Mouse (Mus musculus) heart, embryonic 12.5 days (tissue): ENCODE results near the gene Gm10203. TPM values are rescaled to one million over a fixed set of nuclear protein-coding genes. Genes with fewer than 3 reads are reported as not detected.

Experiments used
- ATAC-seq: fragments of 200-750 bp; cut with Nextera tagmentation; 2 replicates; pipeline ENCODE4 v1.8.0; 2017; ENCODE audit warnings: moderate TSS enrichment, moderate library complexity; ENCODE audit not compliant: insufficient number of reproducible peaks, low FRiP score
- H3K27ac ChIP-seq: fragments of 300-500 bp; sonication (generic); 2 replicates; pipeline ENCODE4 v1.5.1; 2016; ENCODE audit warnings: mild to moderate bottlenecking, moderate library complexity; ENCODE audit not compliant: poor library complexity, severe bottlenecking
- H3K27me3 ChIP-seq: fragments of 300-500 bp; sonication (generic); replicated peaks from 2 replicates; pipeline ENCODE4 v1.6.1; 2016; ENCODE audit warnings: mild to moderate bottlenecking, moderate library complexity
- H3K36me3 ChIP-seq: fragments of 300-500 bp; sonication (generic); 2 replicates; pipeline ENCODE4 v1.6.1; 2016; ENCODE audit warnings: mild to moderate bottlenecking, moderate library complexity
- H3K4me1 ChIP-seq: fragments of 300-500 bp; sonication (generic); replicated peaks from 2 replicates; pipeline ENCODE4 v1.6.1; 2016; ENCODE audit warnings: mild to moderate bottlenecking
- H3K4me2 ChIP-seq: fragments of 300-500 bp; sonication (generic); 2 replicates; pipeline ENCODE4 v1.6.1; 2016; ENCODE audit warnings: mild to moderate bottlenecking, moderate library complexity
- H3K4me3 ChIP-seq: fragments of 300-500 bp; sonication (generic); 2 replicates; pipeline ENCODE4 v1.5.1; 2016; ENCODE audit warnings: mild to moderate bottlenecking
- H3K9ac ChIP-seq: fragments of 300-500 bp; sonication (generic); 2 replicates; pipeline ENCODE4 v1.6.1; 2016; ENCODE audit warnings: mild to moderate bottlenecking, moderate library complexity
- H3K9me3 ChIP-seq: fragments of 300-500 bp; sonication (generic); replicated peaks from 2 replicates; pipeline ENCODE4 v1.6.1; 2016; ENCODE audit warnings: mild to moderate bottlenecking, moderate library complexity
- WGBS: fragments of 180-500 bp; shearing (Covaris S2); methylation state at CpG from one replicate; pipeline ENCODE4 v1.1.7; 2016; 5-methylcytosine and 5-hydroxymethylcytosine counted together
- polyA plus RNA-seq: library from polyadenylated mRNA; unstranded; fragments of >200 nt; fragmentation: Nextera tagmentation; extraction: Ambion mirVana; gene quantifications from 2 replicates; pipeline ENCODE4 v1.2.1, GENCODE M21; 2016

The Gm10203 gene
- polyA plus RNA-seq, 1 experiment from 2014 or later = not detected

GRCm38 (mm10) chr6:149103451-149103850, 26.5 kb upstream of the Gm10203 start:
- no peaks in the 10 kb centered on the region for H3K27me3 ChIP-seq
- no peaks in the 10 kb centered on the region for H3K9me3 ChIP-seq
- ATAC-seq = no peak
- no peak overlapping the region for H3K4me2 ChIP-seq
- H3K36me3 ChIP-seq = no peaks in the 10 kb centered on the region
- WGBS = 88% methylated on average over 1 of the region's 1 CpGs
- no peak overlapping the region for H3K27ac ChIP-seq
- no peak overlapping the region for H3K9ac ChIP-seq
- H3K4me1 ChIP-seq = no peaks in the 10 kb centered on the region
- no peak overlapping the region for H3K4me3 ChIP-seq

- Histone ChIP-seq H3K4me2 (no peak overlapping the region), H3K36me3 (no peaks in the 10 kb centered on the region), H3K4me1 (no peaks in the 10 kb centered on the region), H3K9me3 (no peaks in the 10 kb centered on the region), H3K4me3 (no peak overlapping the region), H3K27ac (no peak overlapping the region), H3K27me3 (no peaks in the 10 kb centered on the region), H3K9ac (no peak overlapping the region)
- no peak for ATAC-seq
- 66% methylated on average over 3 of the region's 3 CpGs for WGBS
Observed at GRCm38 (mm10) chr6:149107615-149108014, 22.4 kb upstream of the Gm10203 start.

GRCm38 (mm10) chr6:149108909-149109308, 21.1 kb upstream of the Gm10203 start:
- H3K27me3 ChIP-seq = no peaks in the 10 kb centered on the region
- H3K27ac ChIP-seq = no peak overlapping the region
- no peaks in the 10 kb centered on the region for H3K36me3 ChIP-seq
- WGBS = 58% methylated on average over 2 of the region's 2 CpGs
- ATAC-seq = no peak
- no peaks in the 10 kb centered on the region for H3K4me1 ChIP-seq
- no peak overlapping the region for H3K9ac ChIP-seq
- no peaks in the 10 kb centered on the region for H3K9me3 ChIP-seq
- no peak overlapping the region for H3K4me2 ChIP-seq
- no peak overlapping the region for H3K4me3 ChIP-seq

DNA sequence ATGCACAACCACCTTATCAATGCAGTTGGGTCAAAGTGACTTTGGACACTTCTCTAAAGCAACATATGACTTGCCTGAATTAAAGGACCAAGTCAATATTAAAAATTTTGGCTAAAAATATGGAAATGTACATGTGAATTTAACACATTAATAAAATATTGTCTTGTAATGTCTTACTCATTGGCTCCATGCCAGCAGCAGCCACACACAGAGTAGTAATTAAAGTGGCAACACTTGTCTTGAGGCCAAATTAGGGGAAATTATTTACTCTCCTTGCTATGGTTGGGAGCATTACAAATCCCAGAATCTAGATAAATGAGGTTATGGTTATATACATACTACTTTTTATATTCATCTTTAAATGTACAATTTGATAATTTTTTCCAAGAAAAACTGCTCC, 13.0 kb upstream of the Gm10203 start:
- no peak for ATAC-seq
- H3K27me3 ChIP-seq = no peaks in the 10 kb centered on the region
- no peak overlapping the region for H3K4me3 ChIP-seq
- no peaks in the 10 kb centered on the region for H3K9me3 ChIP-seq
- H3K27ac ChIP-seq = no peak overlapping the region
- no peak overlapping the region for H3K4me2 ChIP-seq
- H3K4me1 ChIP-seq = no peaks in the 10 kb centered on the region
- no peak overlapping the region for H3K9ac ChIP-seq
- H3K36me3 ChIP-seq = no peaks in the 10 kb centered on the region

DNA sequence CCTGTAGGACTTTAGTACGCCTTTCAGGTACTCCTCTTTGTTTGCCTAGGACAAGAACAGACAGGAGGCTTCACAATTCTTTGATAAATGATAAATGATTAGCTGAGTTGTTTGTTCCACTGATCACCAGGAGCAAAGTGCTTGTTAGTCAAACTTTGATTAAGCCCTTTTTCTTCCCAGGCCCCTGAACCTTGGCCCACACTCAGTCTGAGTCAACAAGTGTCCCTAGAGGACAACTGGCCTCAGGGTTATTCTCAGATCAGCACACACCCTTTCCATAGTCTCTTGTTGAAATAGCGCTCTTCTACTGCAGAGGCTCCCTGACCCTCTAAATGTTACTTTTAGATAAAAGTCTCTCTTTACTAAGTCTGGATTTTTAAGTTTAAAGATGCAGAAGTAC, 11.0 kb upstream of the Gm10203 start:
- WGBS = 62% methylated on average over 2 of the region's 2 CpGs
- no peaks in the 10 kb centered on the region for H3K9me3 ChIP-seq
- H3K4me1 ChIP-seq = no peaks in the 10 kb centered on the region
- H3K27ac ChIP-seq = no peak overlapping the region
- H3K9ac ChIP-seq = no peak overlapping the region
- no peaks in the 10 kb centered on the region for H3K27me3 ChIP-seq
- ATAC-seq = no peak
- no peak overlapping the region for H3K4me3 ChIP-seq
- no peak overlapping the region for H3K4me2 ChIP-seq
- no peaks in the 10 kb centered on the region for H3K36me3 ChIP-seq

DNA sequence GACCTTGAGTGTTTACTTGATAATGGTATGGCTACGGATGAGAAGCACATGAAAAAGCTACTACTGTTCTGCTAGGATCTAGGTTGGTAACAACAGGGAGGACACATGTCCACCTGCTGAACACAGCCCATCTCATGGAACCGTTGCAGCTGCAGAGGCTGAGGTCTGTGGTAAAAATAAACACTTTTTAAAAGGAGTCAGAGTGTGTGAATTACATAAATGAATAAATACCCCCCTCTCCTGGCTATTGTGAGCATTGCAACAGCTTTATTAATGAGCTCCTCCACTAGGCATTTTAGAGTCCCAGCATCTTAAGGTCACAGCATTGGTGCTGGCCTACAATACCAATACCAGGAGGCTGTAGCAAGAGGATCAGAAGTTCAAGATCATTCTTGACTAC, 10.1 kb upstream of the Gm10203 start:
- no peak overlapping the region for H3K4me3 ChIP-seq
- no peak for ATAC-seq
- no peaks in the 10 kb centered on the region for H3K9me3 ChIP-seq
- 33% methylated on average over 2 of the region's 2 CpGs for WGBS
- H3K27ac ChIP-seq = no peak overlapping the region
- no peaks in the 10 kb centered on the region for H3K27me3 ChIP-seq
- H3K9ac ChIP-seq = no peak overlapping the region
- no peaks in the 10 kb centered on the region for H3K36me3 ChIP-seq
- no peak overlapping the region for H3K4me2 ChIP-seq
- no peaks in the 10 kb centered on the region for H3K4me1 ChIP-seq

GRCm38 (mm10) chr6:149123042-149123441, 6.9 kb upstream of the Gm10203 start:
- Histone ChIP-seq H3K9ac (no peak overlapping the region), H3K9me3 (no peaks in the 10 kb centered on the region), H3K27me3 (no peaks in the 10 kb centered on the region), H3K36me3 (no peaks in the 10 kb centered on the region), H3K27ac (no peak overlapping the region), H3K4me2 (no peak overlapping the region), H3K4me3 (no peak overlapping the region), H3K4me1 (no peaks in the 10 kb centered on the region)
- 82% methylated on average over 3 of the region's 3 CpGs for WGBS
- ATAC-seq = no peak

- no peaks in the 10 kb centered on the region for H3K36me3 ChIP-seq
- no peak overlapping the region for H3K27ac ChIP-seq
- no peak for ATAC-seq
- H3K4me2 ChIP-seq = no peak overlapping the region
- H3K9me3 ChIP-seq = no peaks in the 10 kb centered on the region
- WGBS = 60% methylated on average over 4 of the region's 4 CpGs
- no peaks in the 10 kb centered on the region for H3K4me1 ChIP-seq
- no peak overlapping the region for H3K4me3 ChIP-seq
- H3K27me3 ChIP-seq = no peaks in the 10 kb centered on the region
- no peak overlapping the region for H3K9ac ChIP-seq
Observed at GRCm38 (mm10) chr6:149126675-149127074, 3.3 kb upstream of the Gm10203 start.

- Histone ChIP-seq H3K9ac (no peak overlapping the region), H3K9me3 (no peaks in the 10 kb centered on the region), H3K4me1 (peaks cover 19% of the 10 kb centered on the region), H3K4me2 (no peak overlapping the region), H3K36me3 (no peaks in the 10 kb centered on the region), H3K4me3 (no peak overlapping the region), H3K27me3 (no peaks in the 10 kb centered on the region), H3K27ac (no peak overlapping the region)
- 37% methylated on average over 3 of the region's 3 CpGs for WGBS
- ATAC-seq = no peak
Observed at GRCm38 (mm10) chr6:149131111-149131510, 1.1 kb downstream of the Gm10203 start.

DNA sequence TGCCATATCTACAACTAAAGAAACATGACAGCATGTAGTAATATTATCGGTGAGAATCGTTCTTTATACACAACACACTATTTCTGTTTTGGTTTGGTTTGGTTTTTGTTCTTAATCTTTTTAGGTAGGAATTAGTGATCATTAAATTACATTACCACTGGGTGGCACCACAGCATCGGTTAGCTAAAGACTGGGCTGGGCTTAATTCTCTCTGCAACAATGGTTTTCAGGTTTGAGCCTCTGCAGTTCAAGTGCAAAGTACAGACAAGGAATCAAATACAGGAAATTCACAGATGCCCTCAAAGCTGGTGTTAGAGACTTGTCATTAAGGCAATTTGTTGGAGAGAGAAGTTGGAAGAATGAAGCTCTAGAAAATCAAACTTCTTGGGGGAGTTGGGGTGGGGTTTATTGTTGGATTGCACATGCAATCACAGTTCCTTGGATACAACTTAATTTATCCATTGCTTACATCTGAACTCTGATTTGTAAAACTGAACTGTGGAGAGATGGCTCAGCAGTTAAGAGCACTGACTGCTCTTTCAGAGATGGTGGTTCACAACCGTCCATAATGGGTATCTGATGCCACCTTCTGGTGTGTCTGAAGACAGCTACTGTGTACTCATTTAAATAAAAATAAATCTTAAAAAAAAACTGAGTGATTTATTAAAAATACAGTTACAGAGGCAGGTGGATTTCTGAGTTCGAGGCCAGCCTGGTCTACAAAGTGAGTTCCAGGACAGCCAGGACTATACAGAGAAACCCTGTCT, 2.5 kb downstream of the Gm10203 start:
- Histone ChIP-seq H3K4me1 (peaks cover 19% of the 10 kb centered on the region), H3K27ac (no peak overlapping the region), H3K9ac (no peak overlapping the region), H3K27me3 (no peaks in the 10 kb centered on the region), H3K4me3 (no peak overlapping the region), H3K9me3 (no peaks in the 10 kb centered on the region), H3K36me3 (no peaks in the 10 kb centered on the region), H3K4me2 (no peak overlapping the region)
- WGBS = 29% methylated on average over 5 of the region's 5 CpGs
- ATAC-seq = no peak

GRCm38 (mm10) chr6:149134391-149135150, 4.6 kb downstream of the Gm10203 start:
- Histone ChIP-seq H3K9me3 (no peaks in the 10 kb centered on the region), H3K27ac (peak overlapping the region; percentile 60), H3K9ac (no peak overlapping the region), H3K27me3 (no peaks in the 10 kb centered on the region), H3K4me3 (no peak overlapping the region), H3K4me2 (0 out of 2 replicates have a peak overlapping the region, but pooled peaks have one; percentile 25), H3K4me1 (peaks cover 19% of the 10 kb centered on the region), H3K36me3 (no peaks in the 10 kb centered on the region)
- 11% methylated on average over 5 of the region's 5 CpGs for WGBS
- peak; percentile 60 for ATAC-seq
